Mouse (Mus musculus) lung, adult 2 months (tissue): ENCODE measurements around the gene Iqgap1. TPM values are rescaled to one million over a fixed set of nuclear protein-coding genes. Genes with fewer than 3 reads are reported as not detected.

Experiments used
- DNase-seq: peaks from one replicate; pipeline ENCODE4 v3.0.0; 2022
- H3K4me1 ChIP-seq: fragments of 200-500 bp; 2 replicates; pipeline ENCODE4 v1.6.1; 2011; ENCODE audit warnings: low read length; ENCODE audit not compliant: control insufficient read depth, insufficient read depth
- H3K4me3 ChIP-seq: fragments of 200-500 bp; replicated peaks from 2 replicates; pipeline ENCODE3; 2011; ENCODE audit warnings: low read depth, mild to moderate bottlenecking, control low read depth, low read length; ENCODE audit errors: extremely low read depth
- CTCF ChIP-seq: fragments of 200-500 bp; IDR thresholded peaks from 2 replicates; pipeline ENCODE4 v1.5.1; 2011; ENCODE audit warnings: mild to moderate bottlenecking, low read length, control low read depth; ENCODE audit not compliant: insufficient read depth
- POLR2A ChIP-seq: fragments of 200-500 bp; IDR thresholded peaks from 2 replicates; pipeline ENCODE4 v1.6.1; 2011; ENCODE audit warnings: low read depth, mild to moderate bottlenecking, control low read depth, low read length, borderline replicate concordance; ENCODE audit errors: extremely low read depth
- WGBS: fragments of 180-500 bp; shearing (Covaris S2); methylation state at CpG from one replicate; pipeline ENCODE4 v1.1.7; 2018; 5-methylcytosine and 5-hydroxymethylcytosine counted together
- polyA plus RNA-seq: library from polyadenylated mRNA; depleted of rRNA; stranded (reverse); fragments of >200 nt; gene quantifications from 2 replicates; pipeline ENCODE4 v1.2.3, GENCODE M21; 2012

Iqgap1 gene
- polyA plus RNA-seq, 1 experiment: 135 TPM

- DNase-seq: no peak
- peak overlapping the region; percentile 52 for H3K4me3 ChIP-seq
- 45% methylated on average over 15 of the region's 15 CpGs for WGBS
- peaks cover 3% of the 10 kb centered on the region; the same call in 1 of the 2 replicates for H3K4me1 ChIP-seq
- TF ChIP-seq POLR2A: no peak
- TF ChIP-seq CTCF: no peak
Observed at GRCm38 (mm10) chr7:80845621-80846279, 20.0 kb upstream of the Iqgap1 start.

GRCm38 (mm10) chr7:80844691-80845090 is 18.9 kb upstream of the Iqgap1 start:
- H3K4me1 ChIP-seq: peaks cover 3% of the 10 kb centered on the region; the same call in 1 of the 2 replicates
- no peak overlapping the region for H3K4me3 ChIP-seq
- WGBS: 97% methylated on average over 12 of the region's 12 CpGs
- no peak for TF ChIP-seq POLR2A
- TF ChIP-seq CTCF: no peak
- no peak for DNase-seq

- no peak for DNase-seq
- WGBS: 90% methylated on average over 8 of the region's 8 CpGs
- TF ChIP-seq CTCF: no peak
- no peak for TF ChIP-seq POLR2A
- H3K4me1 ChIP-seq: peaks cover 3% of the 10 kb centered on the region; the same call in 1 of the 2 replicates
- no peak overlapping the region for H3K4me3 ChIP-seq
Observed at GRCm38 (mm10) chr7:80843910-80844640, 18.3 kb upstream of the Iqgap1 start.

GRCm38 (mm10) chr7:80843176-80843575 is 17.4 kb upstream of the Iqgap1 start:
- WGBS: 91% methylated on average over 1 of the region's 1 CpGs
- DNase-seq: no peak
- no peak overlapping the region for H3K4me3 ChIP-seq
- TF ChIP-seq CTCF: no peak
- no peak for TF ChIP-seq POLR2A
- peaks cover 3% of the 10 kb centered on the region; the same call in 1 of the 2 replicates for H3K4me1 ChIP-seq

GRCm38 (mm10) chr7:80842132-80842531 is 16.4 kb upstream of the Iqgap1 start:
- Histone ChIP-seq H3K4me1 (peaks cover 3% of the 10 kb centered on the region; the same call in 1 of the 2 replicates), H3K4me3 (no peak overlapping the region)
- DNase-seq: no peak
- 74% methylated on average over 5 of the region's 5 CpGs for WGBS
- TF ChIP-seq CTCF (no peak), POLR2A (no peak)

GRCm38 (mm10) chr7:80840937-80841336 is 15.2 kb upstream of the Iqgap1 start:
- WGBS: 55% methylated on average over 4 of the region's 4 CpGs
- no peak for DNase-seq
- Histone ChIP-seq H3K4me3 (no peak overlapping the region), H3K4me1 (no peaks in the 10 kb centered on the region; the same call in 1 of the 2 replicates)
- no peak for TF ChIP-seq POLR2A
- TF ChIP-seq CTCF: no peak

- 53% methylated on average over 1 of the region's 1 CpGs for WGBS
- no peak for TF ChIP-seq CTCF
- no peak for TF ChIP-seq POLR2A
- H3K4me3 ChIP-seq: no peak overlapping the region
- no peaks in the 10 kb centered on the region for H3K4me1 ChIP-seq
- DNase-seq: no peak
Observed at GRCm38 (mm10) chr7:80840241-80840640, 14.5 kb upstream of the Iqgap1 start.

GRCm38 (mm10) chr7:80839755-80840154 is 14.0 kb upstream of the Iqgap1 start:
- Histone ChIP-seq H3K4me3 (no peak overlapping the region), H3K4me1 (no peaks in the 10 kb centered on the region)
- no peak for TF ChIP-seq POLR2A
- TF ChIP-seq CTCF: no peak
- no peak for DNase-seq

GRCm38 (mm10) chr7:80838247-80838646 is 12.5 kb upstream of the Iqgap1 start:
- no peak for TF ChIP-seq POLR2A
- no peak for TF ChIP-seq CTCF
- H3K4me1 ChIP-seq: no peaks in the 10 kb centered on the region
- no peak for DNase-seq
- H3K4me3 ChIP-seq: no peak overlapping the region
- WGBS: 36% methylated on average over 7 of the region's 7 CpGs

GRCm38 (mm10) chr7:80837736-80838135 is 12.0 kb upstream of the Iqgap1 start:
- WGBS: 48% methylated on average over 9 of the region's 9 CpGs

More at GRCm38 (mm10) chr7:80837736-80838135, 12.0 kb upstream of the Iqgap1 start:
- DNase-seq: no peak
- no peak for TF ChIP-seq CTCF
- TF ChIP-seq POLR2A: no peak
- Histone ChIP-seq H3K4me1 (peaks cover 2% of the 10 kb centered on the region; the same call in 1 of the 2 replicates), H3K4me3 (no peak overlapping the region)
